In the genomic region with DNA sequence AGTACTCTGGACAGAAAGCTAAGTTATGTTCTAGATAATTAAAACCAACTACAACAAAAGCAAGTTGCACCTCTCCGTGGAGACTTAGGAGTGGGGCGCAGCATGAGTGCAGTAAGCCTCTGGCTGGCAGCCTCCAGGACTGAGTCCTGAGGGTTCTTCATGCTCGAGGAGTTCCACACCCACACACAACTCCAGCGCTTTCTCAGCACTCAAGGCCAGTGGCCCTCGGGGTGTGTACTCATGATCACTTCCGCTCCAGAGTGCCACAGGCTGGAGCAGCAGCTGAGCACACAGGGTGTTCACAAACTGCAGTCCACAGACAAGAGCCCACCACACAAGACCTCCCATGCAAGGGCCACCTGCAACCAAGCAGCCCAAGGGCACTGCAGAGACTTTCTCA, we compare ENCODE assay signal across 26 mouse cellular contexts. TPM values are rescaled to one million over a fixed set of nuclear protein-coding genes. Genes with fewer than 3 reads are reported as not detected.
DNase-seq lines count a peak whose midpoint lies in the region; ATAC-seq lines count a peak whose summit lies in the region.
"Had no signal": no experiment of that assay in that cellular context is flagged by ENCODE, and none has a peak within 500 bp of the region (broad histone marks: within the 10 kb centered on the region; RNA-seq: fewer than 3 reads in every experiment).

No protein-coding gene starts in this region.

- no peaks in the 10 kb centered on the region for H3K9me3 ChIP-seq in lung, embryonic 16.5 days (ENCODE audit: control insufficient read depth, low read length)
- H3K9me3 ChIP-seq: forebrain, embryonic 10.5 days; forebrain, embryonic 13.5 days; heart, embryonic 12.5 days; heart, embryonic 15.5 days; hindbrain, embryonic 10.5 days; hindbrain, embryonic 13.5 days had no signal

- no peak overlapping the region for H3K4me3 ChIP-seq in lung, embryonic 16.5 days (ENCODE audit: low read length)
- H3K4me3 ChIP-seq: forebrain, embryonic 10.5 days; forebrain, embryonic 13.5 days; heart, embryonic 12.5 days; heart, embryonic 15.5 days; hindbrain, embryonic 10.5 days; hindbrain, embryonic 13.5 days had no signal

- peak; percentile 51; the same call in 1 of the 2 replicates for ATAC-seq in lung, embryonic 16.5 days (ENCODE audit: low read depth)
- ATAC-seq in megakaryocyte progenitor cell, adult 5-6 weeks (replicated peaks; ENCODE audit: poor library complexity): no peak
- ATAC-seq: activated CD4-positive, CD25-positive, alpha-beta regulatory T cell, adult 4 months; CD4-positive, CD25-positive, alpha-beta regulatory T cell, adult 4 months; forebrain, embryonic 13.5 days; forebrain, postnatal 0 days; hindbrain, embryonic 16.5 days had no signal

- H3K4me2 ChIP-seq in lung, embryonic 16.5 days (ENCODE audit: low read depth, low read length): no peak overlapping the region
- H3K4me2 ChIP-seq: forebrain, embryonic 13.5 days; heart, embryonic 12.5 days; heart, embryonic 15.5 days; hindbrain, embryonic 13.5 days had no signal

- H3K9ac ChIP-seq in lung, embryonic 16.5 days (ENCODE audit: low read length): no peak overlapping the region
- H3K9ac ChIP-seq: forebrain, embryonic 13.5 days; forebrain, postnatal 0 days; heart, embryonic 12.5 days; heart, embryonic 15.5 days; hindbrain, embryonic 13.5 days had no signal

- no peaks in the 10 kb centered on the region for H3K27me3 ChIP-seq in lung, embryonic 16.5 days (ENCODE audit: control insufficient read depth, insufficient read depth, low read depth, low read length)
- H3K27me3 ChIP-seq: forebrain, embryonic 13.5 days; heart, embryonic 12.5 days; heart, embryonic 15.5 days; hindbrain, embryonic 13.5 days had no signal

- DNase-seq in lung, adult 18-20 months: peak; percentile 41 to 59
- DNase-seq in lung, postnatal 14 days: no peak
- peak; percentile 28 for DNase-seq in lung, postnatal 25 days (ENCODE audit: low spot score)
- DNase-seq in testis, postnatal 14 days (ENCODE audit: low spot score): peak; percentile 24
- DNase-seq in neural tube, embryonic 10.5 days (ENCODE audit: extremely low spot score, low spot score): no peak
- DNase-seq: adrenal gland, adult 8-10 months; adrenal gland, postnatal 25 days; cerebellum, adult 18-20 months; cerebellum, adult 9-10 months; cerebellum, postnatal 25 days; forebrain, postnatal 0 days; gastrocnemius, postnatal 25 days; heart, adult 18-20 months; heart, postnatal 10 days; heart, postnatal 36 days had no signal

- 74% methylated on average over 6 of the region's 6 CpGs for WGBS in lung, embryonic 16.5 days

- H3K27ac ChIP-seq in lung, embryonic 16.5 days (ENCODE audit: low read length): no peak overlapping the region; the same call in 1 of the 2 replicates
- H3K27ac ChIP-seq: forebrain, embryonic 10.5 days; forebrain, embryonic 13.5 days; heart, embryonic 15.5 days; hindbrain, embryonic 10.5 days; hindbrain, embryonic 13.5 days had no signal

- H3K36me3 ChIP-seq in lung, embryonic 16.5 days (ENCODE audit: control insufficient read depth, insufficient read depth, low read length): peaks cover 35% of the 10 kb centered on the region

- H3K4me1 ChIP-seq in lung, embryonic 16.5 days (replicated peaks; ENCODE audit: control insufficient read depth, insufficient read depth, low read length): no peaks in the 10 kb centered on the region
- H3K4me1 ChIP-seq: forebrain, embryonic 10.5 days; forebrain, embryonic 13.5 days; heart, embryonic 15.5 days; hindbrain, embryonic 10.5 days; hindbrain, embryonic 13.5 days had no signal

RNA-seq across cellular contexts. Expression of gene Tubgcp3, which starts 30.5 kb away (rescaled TPM):
- polyA plus RNA-seq in lung, embryonic 16.5 days (2015; fragmentation: Nextera tagmentation; extraction: Ambion mirVana): 45.3 and 47.4 TPM in 2 replicates
- 46.9 and 56.7 TPM in 2 replicates for total RNA-seq in megakaryocyte progenitor cell, adult 5-6 weeks (2015)
- 53.9 and 54.7 TPM in 2 replicates for total RNA-seq in megakaryocyte progenitor cell, adult 5-6 weeks (2017)

Comparison
In these comparisons a context has a peak if more than half of its experiments do, and no peak if none do; other contexts are left out.
1. DNase-seq: peak in lung, adult 18-20 months (2 of 2), lung, postnatal 25 days (single experiment) and testis, postnatal 14 days (single experiment); none in lung, postnatal 14 days (single experiment) and neural tube, embryonic 10.5 days (single experiment).